Mouse (Mus musculus) embryonic stem cell, embryonic (primary cell): Measurements from ENCODE around the gene Rasl10a.

Experiments
- CTCF ChIA-PET, 4 experiments: fragments of 300-600 bp in 2 of 4; fragments of 350-600 bp in 2 of 4; sonication (Branson Sonifier 250); formaldehyde crosslinking; loops; one replicate each; lab custom pipeline; 2022; ENCODE audit warnings: inconsistent platforms in 2 of 4; lab: Charles Lee
- POLR2A ChIA-PET, 4 experiments: fragments of 300-600 bp in 2 of 4; fragments of 350-600 bp in 2 of 4; sonication (Branson Sonifier 250); formaldehyde crosslinking; loops; one replicate each; lab custom pipeline; 2022; ENCODE audit warnings: antibody characterized with exemption in 4 of 4, inconsistent platforms in 1 of 4; lab: Charles Lee

Gene Rasl10a

DNA sequence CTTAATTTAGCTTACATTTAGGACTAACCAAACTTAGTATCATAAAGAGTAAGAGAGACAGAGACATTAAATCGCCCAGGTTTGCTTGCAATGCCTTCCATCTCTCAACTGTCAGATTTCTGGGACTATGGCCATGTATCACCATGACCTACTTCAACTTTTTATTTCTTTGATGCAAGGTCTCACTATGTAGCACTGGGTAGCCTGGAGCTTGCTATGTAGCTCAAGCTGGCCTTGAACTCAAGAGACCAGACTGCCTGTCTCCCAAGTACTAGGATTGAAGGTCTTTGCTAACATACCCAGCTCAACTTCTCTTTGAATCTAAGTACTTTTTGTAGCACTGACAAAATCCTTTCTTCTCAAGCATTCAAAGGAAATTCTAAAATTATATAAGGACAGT lies 31.2 kb downstream of the Rasl10a start:
- CTCF ChIA-PET = interaction anchor here in 2 of 4 experiments (1.1 kb wide), 2 partner anchors 22 to 116 kb away, joined by 3 to 4 read pairs; no protein-coding TSS in a partner anchor
- POLR2A ChIA-PET = interaction anchor here (0.5 to 9.0 kb wide), 13 partner anchors 7 to 1800 kb away, joined by 3 to 444 read pairs (median 7); partner anchors contain the start of genes Ewsr1 (in 3 of the 4), Rhbdd3 (in 3 of the 4), Gas2l1 (in 2 of the 4) and Rasl10a (in 1 of the 4)

DNA sequence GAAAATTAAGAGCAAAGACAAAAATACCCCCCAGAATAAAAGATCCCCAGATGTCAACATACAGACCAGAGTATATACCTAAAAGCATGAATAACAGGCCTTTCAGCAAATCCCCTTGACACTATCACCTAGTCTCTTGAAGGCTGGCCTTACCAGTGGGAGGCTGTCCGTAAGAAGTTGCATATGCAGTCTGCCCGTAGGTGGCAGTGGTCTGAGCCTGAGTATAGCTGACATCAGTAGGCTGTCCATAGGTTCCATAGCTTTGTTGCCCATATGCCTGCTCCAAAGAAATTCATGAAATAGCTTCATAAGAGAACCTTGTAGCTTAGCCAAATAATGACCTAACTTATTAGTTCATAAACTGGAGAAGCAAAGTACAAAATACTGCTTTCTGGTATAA lies 33.8 kb downstream of the Rasl10a start:
- ChIA-PET CTCF (interaction anchor here in 2 of 4 experiments (0.6 to 1.4 kb wide), 5 partner anchors 9 to 28 kb away, joined by 3 to 5 read pairs (median 4); partner anchors contain the start of gene Gas2l1 (in 1 of the 2)), POLR2A (interaction anchor here in 2 of 4 experiments (0.6 to 11.9 kb wide), 13 partner anchors 6 to 821 kb away, joined by 3 to 444 read pairs (median 15); partner anchors contain the start of genes Gas2l1 (in 2 of the 2), Ewsr1 (in 1 of the 2), Rasl10a (in 1 of the 2) and Rhbdd3 (in 1 of the 2))

DNA sequence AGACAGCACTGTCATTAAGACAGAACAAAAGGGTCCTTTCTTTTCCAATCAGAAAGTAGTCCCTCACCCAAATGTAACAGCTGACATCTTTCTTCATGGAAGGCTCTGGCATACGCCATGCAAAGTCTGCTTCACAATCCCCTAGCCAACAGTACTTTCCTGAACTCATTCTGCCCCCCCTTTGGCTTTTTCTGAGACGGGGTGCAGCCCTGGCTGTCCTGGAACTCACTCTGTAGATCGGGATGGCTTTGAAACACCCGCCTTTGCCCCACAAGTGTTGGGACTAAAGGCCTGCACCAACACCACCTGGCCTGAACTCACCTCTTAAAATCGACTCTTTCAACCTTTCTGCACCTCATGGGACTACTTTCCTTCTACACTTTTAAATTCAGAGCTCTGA lies 37.9 kb downstream of the Rasl10a start:
- POLR2A ChIA-PET = interaction anchor here (0.8 to 11.9 kb wide), 21 partner anchors 9 to 706 kb away, joined by 3 to 444 read pairs (median 6); partner anchors contain the start of genes Gas2l1 (in 2 of the 4) and Rasl10a (in 1 of the 4)
- CTCF ChIA-PET = no interaction called here

DNA sequence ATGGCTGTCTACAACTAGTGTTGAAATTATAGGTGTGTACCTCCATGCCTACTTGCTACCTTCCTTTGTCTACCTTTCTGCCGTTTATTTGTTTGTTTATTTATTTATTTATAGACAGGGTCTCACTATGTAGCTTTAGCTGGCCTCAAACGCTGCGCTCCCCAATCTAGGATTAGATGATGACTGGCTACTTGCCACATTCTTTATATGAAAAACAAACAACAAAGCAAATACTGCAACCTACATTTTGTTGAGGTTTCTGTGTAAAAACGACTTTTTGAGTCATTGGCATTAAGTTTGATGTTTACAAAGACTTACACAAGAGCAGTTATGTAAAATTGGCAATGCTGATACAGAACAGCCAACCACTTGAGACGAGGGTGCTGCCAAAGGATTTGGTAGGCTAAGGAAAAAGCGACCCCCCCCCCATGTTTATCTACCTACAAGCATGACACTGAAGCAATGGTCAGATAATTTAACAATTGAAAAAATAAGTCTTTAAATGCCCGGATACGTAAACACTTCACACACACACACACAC lies 38.6 kb downstream of the Rasl10a start:
- ChIA-PET CTCF (interaction anchor here in 1 of 4 experiments (0.7 kb wide), 1 partner anchor 274 kb away, joined by 4 read pairs; no protein-coding TSS in a partner anchor), POLR2A (interaction anchor here (0.8 to 11.9 kb wide), 19 partner anchors 8 to 705 kb away, joined by 3 to 444 read pairs (median 8); partner anchors contain the start of genes Gas2l1 (in 2 of the 4) and Rasl10a (in 1 of the 4))

DNA sequence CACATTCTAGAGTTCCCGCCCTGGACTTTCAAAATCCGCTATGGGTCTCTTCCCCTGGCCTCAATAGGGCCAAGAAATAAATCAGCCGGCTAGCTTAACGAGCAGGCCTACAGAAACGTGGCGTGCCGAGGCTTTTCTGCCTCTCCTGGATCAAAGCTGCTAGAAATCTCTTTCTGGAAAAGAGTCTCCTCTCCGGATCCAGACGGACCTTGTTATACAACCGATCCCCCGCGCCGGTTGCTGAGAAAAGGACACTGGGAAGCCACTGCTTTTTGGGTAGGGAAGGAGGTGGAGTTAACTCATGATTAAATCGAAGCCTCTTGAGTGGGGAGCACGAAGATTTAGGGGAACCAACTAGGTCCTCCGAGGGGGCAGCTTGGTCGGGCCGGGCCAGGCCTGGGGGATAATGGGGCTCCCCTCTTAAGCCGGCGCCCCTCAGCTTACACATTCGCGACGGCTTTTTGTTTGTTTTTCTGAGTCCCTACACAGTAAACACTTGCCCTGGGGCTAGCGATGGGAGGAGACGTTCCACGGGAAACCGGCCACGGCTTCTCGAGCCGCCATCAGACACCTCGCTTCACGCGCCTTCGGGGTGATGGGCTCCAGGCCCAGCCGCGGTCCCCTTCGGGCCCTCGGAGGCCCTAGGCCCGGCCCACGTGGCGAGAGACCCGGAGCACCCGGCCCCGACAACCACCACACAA lies 40.3 kb downstream of the Rasl10a start:
- ChIA-PET CTCF (interaction anchor here in 3 of 4 experiments (0.6 to 2.7 kb wide), 7 partner anchors 11 to 63 kb away, joined by 3 to 29 read pairs (median 6); partner anchors contain the start of gene Gas2l1 (in 1 of the 3)), POLR2A (interaction anchor here (0.6 to 11.9 kb wide), 94 partner anchors 6 to 605 kb away, joined by 3 to 444 read pairs (median 5); partner anchors contain the start of genes Emid1 (in 3 of the 4), Gas2l1 (in 3 of the 4), Kremen1 (in 3 of the 4) and Rasl10a (in 2 of the 4))

DNA sequence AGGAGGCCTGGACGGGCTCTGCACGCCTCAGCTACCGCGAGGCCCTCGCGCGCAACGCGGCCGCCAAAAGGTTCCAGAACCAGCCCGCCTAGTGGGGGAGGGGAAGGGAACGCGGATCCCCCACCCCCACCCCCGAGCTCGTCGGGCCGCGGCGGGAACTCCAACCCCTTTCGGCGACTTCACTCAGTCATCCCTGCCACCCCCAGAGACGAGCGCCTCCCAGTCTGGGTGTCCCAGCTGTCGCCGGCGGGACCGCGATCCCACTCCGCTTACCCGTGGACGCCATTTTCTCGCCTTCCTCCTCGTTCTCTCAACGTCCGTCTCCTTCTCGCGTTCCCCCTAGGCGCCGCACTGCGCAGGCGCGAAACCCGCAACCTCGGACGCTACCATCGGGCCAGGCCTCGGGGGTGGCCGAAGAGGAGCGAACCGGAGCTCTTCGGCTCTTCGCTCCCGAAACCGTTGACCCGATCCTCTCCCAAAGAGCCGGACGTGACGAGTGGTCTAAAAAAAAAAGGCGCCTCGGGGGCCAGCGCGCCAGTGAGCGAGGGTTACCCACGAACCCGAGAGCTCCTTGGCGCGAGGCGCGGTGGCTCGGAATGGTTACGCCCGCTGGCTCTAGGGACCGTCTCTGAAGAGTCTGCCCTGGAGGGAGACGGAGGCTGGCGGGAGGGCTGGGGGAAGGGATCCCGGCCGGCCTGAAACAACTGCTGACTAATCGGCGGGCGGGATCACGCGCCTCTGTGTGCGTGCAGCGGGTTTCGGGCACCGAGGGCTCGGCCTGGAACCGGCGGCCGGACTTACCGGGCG lies 41.0 kb downstream of the Rasl10a start, which contains the start of the genes Rhbdd3 and Ewsr1:
Gene Rhbdd3, plus strand, starts transcription at position 191 of the 807 bp plus-strand sequence.
Gene Ewsr1, minus strand, starts transcription at position 531 of the 807 bp plus-strand sequence.
- ChIA-PET CTCF (interaction anchor here (0.6 to 2.7 kb wide), 13 partner anchors 10 to 199 kb away, joined by 3 to 29 read pairs (median 6); partner anchors contain the start of gene Gas2l1 (in 2 of the 4)), POLR2A (interaction anchor here (0.6 to 11.9 kb wide), 165 partner anchors 7 to 1447 kb away, joined by 3 to 444 read pairs (median 4); partner anchors contain the start of genes Emid1 (in 3 of the 4), Gas2l1 (in 3 of the 4), Kremen1 (in 3 of the 4) and Rasl10a (in 3 of the 4))

DNA sequence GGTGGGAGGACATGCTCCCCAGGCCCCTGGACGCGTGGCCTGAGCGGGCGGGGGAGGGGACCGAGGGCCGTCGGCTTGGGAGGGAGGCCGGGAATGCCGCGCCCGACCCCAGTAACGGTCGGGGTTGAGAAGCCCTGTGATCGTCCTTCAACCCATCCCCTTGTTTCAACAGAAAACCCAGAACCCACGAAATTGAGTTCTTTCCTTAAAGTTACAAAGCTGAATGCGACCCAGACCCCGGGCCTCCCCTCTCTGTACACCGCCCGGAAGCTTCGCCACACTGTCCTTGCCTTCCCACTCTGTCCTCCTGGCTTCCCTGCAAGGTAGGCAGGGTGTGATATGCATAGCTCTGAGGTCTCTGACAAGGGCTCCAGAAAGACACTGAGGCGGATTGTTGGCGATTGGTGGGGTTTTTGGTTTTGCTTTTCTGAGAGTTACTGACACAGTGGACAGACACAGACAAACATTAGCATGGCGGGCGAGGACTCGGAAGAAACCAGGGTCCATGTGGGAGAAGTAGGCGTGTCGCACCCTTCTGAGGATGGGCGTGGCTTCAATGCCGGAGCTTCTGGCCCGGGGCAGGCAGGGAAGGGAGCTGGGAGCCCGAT lies 41.8 kb downstream of the Rasl10a start:
- ChIA-PET POLR2A (interaction anchor here (0.5 to 11.9 kb wide), 208 partner anchors 8 to 1203 kb away, joined by 3 to 444 read pairs (median 4); partner anchors contain the start of genes Emid1 (in 3 of the 4), Gas2l1 (in 3 of the 4), Kremen1 (in 3 of the 4) and Rasl10a (in 3 of the 4)), CTCF (interaction anchor here (0.6 to 2.7 kb wide), 21 partner anchors 8 to 626 kb away, joined by 3 to 29 read pairs (median 6); partner anchors contain the start of gene Gas2l1 (in 3 of the 4))

DNA sequence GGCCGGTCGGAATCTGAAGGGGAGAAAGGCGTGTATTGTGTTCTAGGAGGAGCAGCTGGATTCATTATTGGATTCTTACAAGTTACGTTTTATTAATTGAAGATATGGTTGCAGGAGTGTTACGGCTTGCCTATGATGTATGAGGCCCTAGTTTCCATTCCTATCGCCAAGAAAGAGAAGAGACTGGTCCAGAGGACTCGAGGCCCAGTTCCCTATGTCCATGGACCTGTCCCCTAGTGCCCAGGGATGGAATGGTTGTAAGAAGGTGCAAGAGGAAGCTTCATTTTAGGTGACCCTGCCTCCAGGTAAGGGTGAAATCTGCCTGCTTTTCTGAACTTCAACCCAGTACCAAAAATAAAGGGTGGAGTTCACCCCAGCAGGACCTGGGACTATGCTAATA lies 42.4 kb downstream of the Rasl10a start:
- CTCF ChIA-PET = interaction anchor here (0.6 to 2.7 kb wide), 20 partner anchors 8 to 626 kb away, joined by 3 to 29 read pairs (median 6); partner anchors contain the start of gene Gas2l1 (in 2 of the 4)
- POLR2A ChIA-PET = interaction anchor here (0.5 to 11.9 kb wide), 156 partner anchors 8 to 1203 kb away, joined by 3 to 444 read pairs (median 5); partner anchors contain the start of genes Emid1 (in 3 of the 4), Gas2l1 (in 3 of the 4), Kremen1 (in 3 of the 4) and Rasl10a (in 3 of the 4)

DNA sequence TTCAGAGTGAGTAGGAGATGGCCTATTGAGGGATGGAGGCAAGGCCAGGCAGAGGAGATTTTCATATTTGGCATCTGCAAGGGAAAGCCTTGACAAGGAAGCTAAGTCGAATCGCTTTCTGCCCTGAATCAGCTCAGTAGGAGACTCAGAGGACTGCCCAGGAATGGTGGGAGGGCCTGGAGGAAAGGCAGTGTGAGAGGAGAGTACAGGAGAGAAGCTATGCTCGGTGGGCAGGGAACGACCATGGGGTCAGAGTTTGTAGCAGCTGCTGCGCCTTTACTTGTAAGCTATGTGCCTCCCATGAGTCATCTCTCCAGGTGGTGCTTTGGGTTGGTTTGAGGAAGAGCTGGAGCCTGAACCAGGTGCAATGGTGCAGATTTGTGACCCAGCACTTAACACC lies 42.9 kb downstream of the Rasl10a start:
- ChIA-PET POLR2A (interaction anchor here (0.5 to 11.9 kb wide), 89 partner anchors 8 to 797 kb away, joined by 3 to 444 read pairs (median 6); partner anchors contain the start of genes Gas2l1 (in 3 of the 4), Kremen1 (in 3 of the 4), Rasl10a (in 3 of the 4) and Dbnl (in 1 of the 4)), CTCF (interaction anchor here (0.5 to 2.7 kb wide), 17 partner anchors 9 to 1329 kb away, joined by 3 to 29 read pairs (median 5); partner anchors contain the start of gene Gas2l1 (in 1 of the 4))

DNA sequence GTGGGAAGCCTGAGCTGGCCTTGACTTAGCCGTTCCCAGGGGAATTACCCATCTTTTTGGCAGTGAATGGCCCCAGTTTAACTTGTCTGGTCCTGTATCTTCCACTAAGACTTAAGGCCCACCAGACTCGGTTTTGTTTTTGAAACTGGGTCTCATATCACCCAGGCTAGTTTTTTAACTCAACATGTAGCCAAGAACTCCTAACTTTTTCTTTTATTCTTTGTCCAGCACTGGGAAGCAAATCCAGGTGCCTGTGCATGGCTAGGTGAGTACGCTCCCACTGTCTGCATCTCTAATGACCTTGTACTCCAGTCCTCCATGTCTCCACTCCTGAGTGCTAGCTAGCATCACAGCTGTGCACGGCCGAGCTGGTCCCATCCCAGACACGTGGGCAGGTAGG lies 43.7 kb downstream of the Rasl10a start:
- ChIA-PET POLR2A (interaction anchor here in 3 of 4 experiments (0.5 to 11.9 kb wide), 25 partner anchors 8 to 393 kb away, joined by 3 to 444 read pairs (median 12); partner anchors contain the start of genes Gas2l1 (in 2 of the 3), Rasl10a (in 2 of the 3), Emid1 (in 1 of the 3) and Kremen1 (in 1 of the 3)), CTCF (interaction anchor here (0.5 to 2.6 kb wide), 10 partner anchors 9 to 225 kb away, joined by 3 to 20 read pairs (median 4); no protein-coding TSS in a partner anchor)

DNA sequence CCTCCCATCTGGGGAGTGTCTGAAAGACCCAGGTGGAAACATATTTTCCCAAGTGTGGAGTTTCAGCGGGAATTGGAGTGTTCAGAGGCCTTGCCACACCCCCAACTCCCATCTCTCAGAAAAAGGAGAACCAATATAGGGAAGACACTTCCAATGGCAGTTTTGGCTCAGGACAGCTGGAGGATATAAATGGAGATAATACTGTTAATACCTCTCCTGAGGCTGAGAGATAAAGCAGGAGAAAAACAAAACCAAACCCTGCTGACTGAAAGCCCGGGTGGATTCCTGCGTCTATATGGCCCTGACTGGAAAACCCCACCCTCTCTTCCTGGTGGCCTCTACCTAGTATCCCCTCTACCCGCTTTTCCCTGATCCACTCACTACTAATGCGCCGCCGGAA lies 44.5 kb downstream of the Rasl10a start:
- POLR2A ChIA-PET = interaction anchor here in 2 of 4 experiments (0.6 to 11.9 kb wide), 11 partner anchors 10 to 171 kb away, joined by 3 to 444 read pairs (median 24); partner anchors contain the start of genes Rasl10a (in 2 of the 2) and Gas2l1 (in 1 of the 2)

DNA sequence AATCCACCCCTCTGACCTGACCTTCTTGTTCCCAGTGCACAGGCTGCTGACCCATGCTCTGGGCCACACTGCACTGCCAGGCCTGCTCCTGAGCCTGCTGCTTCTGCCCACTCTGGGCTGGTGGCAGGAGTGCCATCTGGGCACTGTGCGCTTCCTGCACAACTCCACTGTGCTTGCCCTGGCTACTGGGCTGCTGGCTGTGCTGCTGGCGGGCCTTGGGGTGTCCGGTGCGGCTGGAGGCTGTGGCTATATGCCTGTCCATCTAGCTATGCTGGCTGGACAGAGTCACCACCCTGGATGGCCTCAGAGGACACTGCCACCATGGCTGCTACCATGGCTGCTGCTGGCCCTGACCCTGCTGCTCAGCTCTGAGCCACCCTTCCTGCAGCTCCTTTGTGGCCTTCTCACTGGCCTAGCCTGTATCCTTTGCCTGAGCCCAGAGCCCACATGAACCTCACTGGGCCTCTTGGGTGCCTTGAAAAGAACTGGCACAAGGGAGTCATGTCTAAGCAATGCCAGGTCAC lies 46.1 kb downstream of the Rasl10a start:
- POLR2A ChIA-PET = interaction anchor here in 2 of 4 experiments (1.2 to 3.4 kb wide), 4 partner anchors 8 to 15 kb away, joined by 4 to 12 read pairs (median 8); no protein-coding TSS in a partner anchor
- CTCF ChIA-PET = interaction anchor here in 2 of 4 experiments (0.7 to 3.3 kb wide), 3 partner anchors 10 to 78 kb away, joined by 3 to 20 read pairs (median 9); no protein-coding TSS in a partner anchor

More for the DNA sequence above, 44.5 kb downstream of the Rasl10a start:
- CTCF ChIA-PET = interaction anchor here in 1 of 4 experiments (1.1 kb wide), 1 partner anchor 13 kb away, joined by 4 read pairs; no protein-coding TSS in a partner anchor

DNA sequence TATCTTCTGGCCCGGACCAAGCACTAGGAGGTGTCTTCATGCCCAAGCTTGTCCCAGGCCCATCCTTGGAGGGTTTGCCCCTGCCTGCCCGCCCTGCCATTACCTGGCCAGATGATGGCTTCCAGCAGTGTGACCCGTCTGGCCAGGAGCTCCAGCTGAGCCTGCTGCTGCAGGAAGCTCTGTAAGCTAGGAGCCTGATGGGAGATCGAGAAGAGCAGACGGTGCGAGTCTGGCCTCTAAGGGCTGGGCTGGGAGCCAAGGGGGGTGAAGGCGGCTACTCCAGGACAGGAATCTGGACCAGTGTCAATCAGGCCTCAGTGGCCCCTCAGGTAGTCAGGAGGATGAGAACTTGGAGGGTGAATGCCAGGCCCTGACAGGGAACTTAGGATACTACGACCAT lies 51.5 kb downstream of the Rasl10a start:
- CTCF ChIA-PET = interaction anchor here in 3 of 4 experiments (0.6 to 1.2 kb wide), 6 partner anchors 10 to 575 kb away, joined by 3 read pairs; partner anchors contain the start of genes Ewsr1 (in 1 of the 3) and Rhbdd3 (in 1 of the 3)

More for the DNA sequence above, 51.5 kb downstream of the Rasl10a start:
- POLR2A ChIA-PET = interaction anchor here (1.1 to 7.8 kb wide), 6 partner anchors 9 to 108 kb away, joined by 3 to 118 read pairs (median 4); partner anchors contain the start of genes Ewsr1 (in 3 of the 4) and Rhbdd3 (in 3 of the 4)
